Mouse (Mus musculus): ENCODE data around the gene Kif16b. TPM values are rescaled to one million over a fixed set of nuclear protein-coding genes. Genes with fewer than 3 reads are reported as not detected.

Kif16b gene
- 22.5 to 26.3 TPM (median 24.7 TPM) in 4 replicates for total RNA-seq (2023; ENCODE audit: inconsistent age)

DNA sequence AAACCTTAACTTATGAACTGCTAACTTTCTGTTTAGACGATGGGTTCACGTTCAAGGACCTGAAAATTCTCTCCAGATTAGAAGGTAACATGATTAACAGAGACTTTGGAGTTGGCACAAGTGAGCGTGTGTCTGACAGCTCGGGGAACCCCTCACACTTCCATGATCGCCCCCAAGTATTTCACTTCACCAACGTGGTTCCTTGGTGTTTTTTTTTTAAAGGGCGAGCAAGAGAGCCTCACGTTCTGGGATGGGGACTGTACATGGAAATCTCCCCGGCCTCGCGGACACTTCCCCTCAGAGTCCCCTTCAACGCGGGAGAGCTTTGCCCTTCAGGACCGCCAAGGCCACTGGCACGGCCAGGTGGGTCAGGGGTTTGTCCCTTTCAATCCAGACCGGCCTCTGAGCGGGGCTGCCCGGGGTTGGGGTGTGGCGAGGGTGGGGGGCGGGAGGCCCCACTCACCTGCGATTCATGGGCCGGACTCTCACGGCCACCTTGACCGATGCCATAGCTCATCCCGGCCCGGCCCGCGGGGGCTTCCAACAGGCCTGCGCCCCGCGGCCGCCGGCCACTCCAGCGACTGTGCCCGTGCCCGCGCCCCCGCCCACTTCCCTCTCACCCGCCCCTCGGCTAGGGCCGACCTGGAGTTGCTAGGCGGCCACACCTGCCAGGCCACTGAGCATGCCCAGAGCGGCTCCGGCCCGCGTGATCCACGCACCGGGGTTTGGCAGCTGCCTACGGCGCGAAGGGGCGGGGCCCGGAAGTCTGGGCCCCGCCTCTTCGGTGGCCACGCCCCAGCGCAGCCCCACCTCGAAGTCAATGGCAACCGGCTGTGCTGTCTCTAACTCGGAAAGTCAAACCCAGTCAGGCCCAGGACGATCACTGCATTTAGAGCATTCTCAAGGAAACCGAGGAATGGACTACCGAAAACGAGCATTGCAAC lies at the start of gene Kif16b:
TSS of gene Kif16b (minus strand) at position 670 of the 944 bp plus-strand sequence.

Other genes with a start within 250 kb of the Kif16b start
- gene Snrpb2, start 161.5 kb upstream of the Kif16b start, total RNA-seq (2023; ENCODE audit: inconsistent age): 57.9 to 71.8 TPM (median 67.0 TPM) in 4 replicates
- gene Otor, start 176.9 kb upstream of the Kif16b start, total RNA-seq (2023; ENCODE audit: inconsistent age): not detected in 4 replicates